Mouse (Mus musculus) heart, adult 2 months (tissue): Measurements from ENCODE around the gene Galntl6.

Experiments used
- CTCF ChIP-seq: fragments of 200-600 bp; IDR thresholded peaks from 2 replicates; pipeline ENCODE4 v1.8.1; 2022; ENCODE audit warnings: antibody characterized with exemption, mild to moderate bottlenecking, moderate library complexity
- EP300 ChIP-seq: fragments of 200-500 bp; IDR thresholded peaks from 2 replicates; pipeline ENCODE4 v1.6.1; 2011; ENCODE audit warnings: low read depth, low read length, control low read depth; ENCODE audit not compliant: insufficient read depth
- POLR2A ChIP-seq: fragments of 200-500 bp; IDR thresholded peaks from 2 replicates; pipeline ENCODE4 v1.6.1; 2011; ENCODE audit warnings: mild to moderate bottlenecking, low read depth, low read length, control low read depth; ENCODE audit not compliant: insufficient read depth

GRCm38 (mm10) chr8:57800327-57800726 is 1112.1 kb downstream of the Galntl6 start:
- TF ChIP-seq EP300 (no peak), CTCF (peak; percentile 89), POLR2A (no peak)
